Mouse (Mus musculus) liver, adult 2 months (tissue): Measurements from ENCODE around the gene Tmem63c. TPM values are rescaled to one million over a fixed set of nuclear protein-coding genes. Genes with fewer than 3 reads are reported as not detected.

Experiments used
- DNase-seq: peaks from one replicate; pipeline ENCODE4 v3.0.0-alpha.2; 2011; ENCODE audit warnings: low read depth, low spot score; ENCODE audit errors: extremely low read depth
- H3K27ac ChIP-seq: fragments of 200-500 bp; replicated peaks from 2 replicates; pipeline ENCODE4 v1.5.1; 2012; ENCODE audit warnings: low read depth, mild to moderate bottlenecking, control low read depth, inconsistent platforms, low read length; ENCODE audit not compliant: insufficient read depth
- H3K27me3 ChIP-seq: fragments of 200-500 bp; 2 replicates; pipeline ENCODE4 v1.6.1; 2012; ENCODE audit warnings: mild to moderate bottlenecking, moderate library complexity, low read length, inconsistent platforms; ENCODE audit not compliant: control insufficient read depth, insufficient read depth
- H3K36me3 ChIP-seq: fragments of 200-500 bp; 2 replicates; pipeline ENCODE4 v1.6.1; 2012; ENCODE audit warnings: low read length, inconsistent platforms; ENCODE audit not compliant: control insufficient read depth, insufficient read depth
- H3K4me1 ChIP-seq: fragments of 200-500 bp; 2 replicates; pipeline ENCODE4 v1.6.1; 2011; ENCODE audit warnings: low read length; ENCODE audit not compliant: control insufficient read depth, insufficient read depth
- H3K4me3 ChIP-seq: fragments of 200-500 bp; 2 replicates; pipeline ENCODE4 v1.5.1; 2011; ENCODE audit warnings: low read depth, mild to moderate bottlenecking, control low read depth, low read length, moderate library complexity; ENCODE audit not compliant: insufficient read depth
- H3K79me2 ChIP-seq: fragments of 200-500 bp; 2 replicates; pipeline ENCODE4 v1.6.1; 2012; ENCODE audit warnings: inconsistent platforms, mild to moderate bottlenecking, low read length, moderate library complexity; ENCODE audit not compliant: control insufficient read depth, insufficient read depth
- H3K9ac ChIP-seq: fragments of 200-500 bp; 2 replicates; pipeline ENCODE4 v1.6.1; 2012; ENCODE audit warnings: low read depth, mild to moderate bottlenecking, control low read depth, inconsistent platforms, low read length
- CTCF ChIP-seq: fragments of 200-500 bp; IDR thresholded peaks from 2 replicates; pipeline ENCODE4 v1.5.1; 2011; ENCODE audit warnings: low read depth, low read length, control low read depth
- POLR2A ChIP-seq: fragments of 200-500 bp; IDR thresholded peaks from 2 replicates; pipeline ENCODE4 v1.6.1; 2011; ENCODE audit warnings: low read length, control low read depth; ENCODE audit not compliant: insufficient read depth; ENCODE audit errors: extremely low read depth
- WGBS: fragments of 180-500 bp; shearing (Covaris S2); methylation state at CpG from one replicate; pipeline ENCODE4 v1.1.7; 2018; 5-methylcytosine and 5-hydroxymethylcytosine counted together
- polyA plus RNA-seq: library from polyadenylated mRNA; depleted of rRNA; stranded (reverse); fragments of >200 nt; gene quantifications from 2 replicates; pipeline ENCODE4 v1.2.3, GENCODE M21; 2012
- total RNA-seq: library from RNA; depleted of rRNA; stranded (reverse); fragments of >200 nt; gene quantifications from 2 replicates; pipeline ENCODE4 v1.2.3, GENCODE M21; 2014

The Tmem63c gene
- total and polyA plus RNA-seq, 2 experiments = not detected

GRCm38 (mm10) chr12:86995931-86996330 lies 25.2 kb upstream of the Tmem63c start:
- Histone ChIP-seq H3K9ac (no peak overlapping the region), H3K79me2 (no peaks in the 10 kb centered on the region), H3K36me3 (no peaks in the 10 kb centered on the region), H3K4me1 (no peaks in the 10 kb centered on the region), H3K27ac (no peak overlapping the region), H3K27me3 (no peaks in the 10 kb centered on the region), H3K4me3 (no peak overlapping the region)
- no peak for DNase-seq
- 61% methylated on average over 6 of the region's 6 CpGs for WGBS
- TF ChIP-seq CTCF (no peak), POLR2A (no peak)

GRCm38 (mm10) chr12:86998699-86999098 lies 22.4 kb upstream of the Tmem63c start:
- H3K36me3 ChIP-seq = no peaks in the 10 kb centered on the region
- no peaks in the 10 kb centered on the region for H3K79me2 ChIP-seq
- H3K27me3 ChIP-seq = no peaks in the 10 kb centered on the region
- no peak overlapping the region for H3K9ac ChIP-seq
- no peak for DNase-seq
- TF ChIP-seq POLR2A (no peak), CTCF (peak; percentile 34; the same call in 1 of the 2 replicates)
- H3K4me1 ChIP-seq = no peaks in the 10 kb centered on the region
- no peak overlapping the region for H3K4me3 ChIP-seq
- H3K27ac ChIP-seq = no peak overlapping the region
- 84% methylated on average over 4 of the region's 4 CpGs for WGBS

GRCm38 (mm10) chr12:86999283-86999820 lies 21.8 kb upstream of the Tmem63c start:
- no peaks in the 10 kb centered on the region for H3K79me2 ChIP-seq
- H3K9ac ChIP-seq = no peak overlapping the region
- DNase-seq = no peak
- no peak overlapping the region for H3K4me3 ChIP-seq
- TF ChIP-seq POLR2A (no peak), CTCF (0 out of 2 replicates have a peak, but pooled peaks have one; percentile 15)
- H3K27ac ChIP-seq = no peak overlapping the region
- no peaks in the 10 kb centered on the region for H3K36me3 ChIP-seq
- H3K4me1 ChIP-seq = no peaks in the 10 kb centered on the region
- no peaks in the 10 kb centered on the region for H3K27me3 ChIP-seq
- WGBS = 66% methylated on average over 10 of the region's 10 CpGs

- peak; percentile 25 for DNase-seq
- no peaks in the 10 kb centered on the region for H3K79me2 ChIP-seq
- 50% methylated on average over 5 of the region's 5 CpGs for WGBS
- no peaks in the 10 kb centered on the region for H3K36me3 ChIP-seq
- no peaks in the 10 kb centered on the region for H3K27me3 ChIP-seq
- no peaks in the 10 kb centered on the region for H3K4me1 ChIP-seq
- H3K27ac ChIP-seq = no peak overlapping the region
- H3K9ac ChIP-seq = no peak overlapping the region
- TF ChIP-seq POLR2A = no peak
- no peak for TF ChIP-seq CTCF
- no peak overlapping the region for H3K4me3 ChIP-seq
Measured at GRCm38 (mm10) chr12:87000151-87000839, 20.8 kb upstream of the Tmem63c start.

GRCm38 (mm10) chr12:87000840-87001176 lies 20.3 kb upstream of the Tmem63c start:
- Histone ChIP-seq H3K4me3 (no peak overlapping the region), H3K36me3 (no peaks in the 10 kb centered on the region), H3K27ac (no peak overlapping the region), H3K27me3 (no peaks in the 10 kb centered on the region), H3K79me2 (no peaks in the 10 kb centered on the region), H3K9ac (no peak overlapping the region), H3K4me1 (no peaks in the 10 kb centered on the region)
- 48% methylated on average over 6 of the region's 6 CpGs for WGBS
- DNase-seq = no peak
- TF ChIP-seq POLR2A (no peak), CTCF (0 out of 2 replicates have a peak, but pooled peaks have one; percentile 4)

GRCm38 (mm10) chr12:87002209-87002608 lies 18.9 kb upstream of the Tmem63c start:
- H3K4me3 ChIP-seq = no peak overlapping the region
- no peak for TF ChIP-seq POLR2A
- TF ChIP-seq CTCF = no peak
- no peaks in the 10 kb centered on the region for H3K27me3 ChIP-seq
- 61% methylated on average over 7 of the region's 7 CpGs for WGBS
- no peak overlapping the region for H3K27ac ChIP-seq
- no peaks in the 10 kb centered on the region for H3K79me2 ChIP-seq
- DNase-seq = no peak
- no peaks in the 10 kb centered on the region for H3K36me3 ChIP-seq
- no peak overlapping the region for H3K9ac ChIP-seq
- H3K4me1 ChIP-seq = no peaks in the 10 kb centered on the region
